Mouse (Mus musculus) C2C12 (cell line): ENCODE results near the gene Rab11a.

Experiments
- FOSL1 ChIP-seq: IDR thresholded peaks from one replicate; pipeline ENCODE4 v1.8.0; 2011; ENCODE audit warnings: mild to moderate bottlenecking, low read length; ENCODE audit not compliant: poor library complexity, insufficient read depth, severe bottlenecking
- MYOD1 ChIP-seq: IDR thresholded peaks from one replicate; pipeline ENCODE4 v1.6.1; 2011; ENCODE audit warnings: low read depth; ENCODE audit not compliant: control insufficient read depth, insufficient read length

- TF ChIP-seq FOSL1 (no peak), MYOD1 (no peak)
These were observed 46.0 kb upstream of the Rab11a start for GRCm38 (mm10) chr9:64783511-64783910.
